Mouse (Mus musculus) midbrain, embryonic 14.5 days (tissue): ENCODE data around the gene Theg. TPM values are rescaled to one million over a fixed set of nuclear protein-coding genes. Genes with fewer than 3 reads are reported as not detected.
A peak's percentile ranks its signal among the peaks of the same experiment; 100 is the strongest.

Source experiments
- ATAC-seq: fragments of 200-750 bp; cut with Nextera tagmentation; 2 replicates; pipeline ENCODE4 v1.8.0; 2017; ENCODE audit warnings: moderate number of reproducible peaks, moderate library complexity; ENCODE audit not compliant: low FRiP score, low TSS enrichment
- DNase-seq: peaks from one replicate; pipeline ENCODE4 v3.0.0-alpha.2; 2015
- H3K27ac ChIP-seq: fragments of 300-500 bp; sonication (generic); replicated peaks from 2 replicates; pipeline ENCODE4 v1.5.1; 2014; ENCODE audit warnings: mild to moderate bottlenecking, low read depth, low read length, moderate library complexity
- H3K27me3 ChIP-seq: fragments of 300-500 bp; sonication (generic); 2 replicates; pipeline ENCODE4 v1.6.1; 2014; ENCODE audit warnings: low read length, control low read depth, mixed read lengths; ENCODE audit not compliant: control insufficient read depth, insufficient read depth
- H3K36me3 ChIP-seq: fragments of 300-500 bp; sonication (generic); 2 replicates; pipeline ENCODE4 v1.6.1; 2014; ENCODE audit warnings: low read length, control low read depth; ENCODE audit not compliant: control insufficient read depth, insufficient read depth
- H3K4me1 ChIP-seq: fragments of 300-500 bp; sonication (generic); 2 replicates; pipeline ENCODE4 v1.6.1; 2014; ENCODE audit warnings: mild to moderate bottlenecking, antibody characterized with exemption, low read length, control low read depth; ENCODE audit not compliant: control insufficient read depth, insufficient read depth
- H3K4me2 ChIP-seq: fragments of 300-500 bp; sonication (generic); 2 replicates; pipeline ENCODE4 v1.6.1; 2014; ENCODE audit warnings: mild to moderate bottlenecking, low read length, moderate library complexity
- H3K4me3 ChIP-seq: fragments of 300-500 bp; sonication (generic); replicated peaks from 2 replicates; pipeline ENCODE4 v1.5.1; 2014; ENCODE audit warnings: low read depth, low read length
- H3K9ac ChIP-seq: fragments of 300-500 bp; sonication (generic); replicated peaks from 2 replicates; pipeline ENCODE4 v1.6.1; 2014; ENCODE audit warnings: mild to moderate bottlenecking, low read length, moderate library complexity
- H3K9me3 ChIP-seq: fragments of 300-500 bp; sonication (generic); 2 replicates; pipeline ENCODE4 v1.6.1; 2016; ENCODE audit warnings: low read length, control low read depth, mixed read lengths; ENCODE audit not compliant: control insufficient read depth
- WGBS: fragments of 180-500 bp; shearing (Covaris S2); extraction: QIAGEN DNeasy Blood & Tissue Kit; methylation state at CpG from one replicate; pipeline ENCODE4 v1.1.7; 2014; 5-methylcytosine and 5-hydroxymethylcytosine counted together
- polyA plus RNA-seq: library from polyadenylated mRNA; unstranded; fragments of >200 nt; fragmentation: Nextera tagmentation; extraction: Ambion mirVana; gene quantifications from 2 replicates; pipeline ENCODE4 v1.2.1, GENCODE M21; 2014

The Theg gene
- polyA plus RNA-seq, 1 experiment from 2014 or later: not detected

- Histone ChIP-seq H3K9ac (no peak overlapping the region), H3K4me2 (no peak overlapping the region), H3K9me3 (no peaks in the 10 kb centered on the region), H3K27me3 (no peaks in the 10 kb centered on the region), H3K4me1 (peaks cover 12% of the 10 kb centered on the region), H3K27ac (no peak overlapping the region), H3K4me3 (no peak overlapping the region), H3K36me3 (no peaks in the 10 kb centered on the region)
- DNase-seq (no peak), ATAC-seq (no peak)
- 94% methylated on average over 5 of the region's 5 CpGs for WGBS
Observed at GRCm38 (mm10) chr10:79557496-79557895, 29.6 kb downstream of the Theg start.

GRCm38 (mm10) chr10:79556951-79557350 is 30.2 kb downstream of the Theg start:
- Histone ChIP-seq H3K27me3 (no peaks in the 10 kb centered on the region), H3K4me2 (no peak overlapping the region), H3K9ac (no peak overlapping the region), H3K27ac (no peak overlapping the region), H3K9me3 (no peaks in the 10 kb centered on the region), H3K4me3 (no peak overlapping the region), H3K36me3 (no peaks in the 10 kb centered on the region), H3K4me1 (peaks cover 12% of the 10 kb centered on the region)
- ATAC-seq: no peak
- WGBS: 92% methylated on average over 5 of the region's 5 CpGs
- no peak for DNase-seq

GRCm38 (mm10) chr10:79555238-79555724 is 31.9 kb downstream of the Theg start:
- Histone ChIP-seq H3K4me3 (peak overlapping the region; percentile 90), H3K4me2 (peak overlapping the region; percentile 89), H3K9ac (peak overlapping the region; percentile 86), H3K36me3 (peaks cover 5% of the 10 kb centered on the region; the same call in 1 of the 2 replicates), H3K9me3 (no peaks in the 10 kb centered on the region), H3K27me3 (no peaks in the 10 kb centered on the region), H3K4me1 (peaks cover 12% of the 10 kb centered on the region), H3K27ac (no peak overlapping the region)
- DNase-seq (no peak), ATAC-seq (no peak)
- WGBS: 26% methylated on average over 7 of the region's 7 CpGs

- ATAC-seq: peak; percentile 90
- WGBS: under 1% methylated on average over 88 of the region's 108 CpGs
- H3K4me2 ChIP-seq: peak within 1 kb of the TSS; percentile 89
- peaks cover 12% of the 10 kb centered on the region for H3K4me1 ChIP-seq
- H3K36me3 ChIP-seq: peaks cover 12% of the 10 kb centered on the region
- H3K27me3 ChIP-seq: no peaks in the 10 kb centered on the region
- peak within 1 kb of the TSS; percentile 90 for H3K4me3 ChIP-seq
- H3K27ac ChIP-seq: peak within 1 kb of the TSS; percentile 77
- H3K9ac ChIP-seq: peak within 1 kb of the TSS; percentile 86
- DNase-seq: peak; percentile 88
- H3K9me3 ChIP-seq: no peaks in the 10 kb centered on the region
Observed at GRCm38 (mm10) chr10:79554330-79555237, 32.5 kb downstream of the Theg start, which contains the start of gene Mier2. Gene Mier2, minus strand, starts transcription at chr10:79555199.

GRCm38 (mm10) chr10:79553691-79554090 is 33.4 kb downstream of the Theg start:
- no peak overlapping the region for H3K27ac ChIP-seq
- ATAC-seq (no peak), DNase-seq (no peak)
- H3K4me3 ChIP-seq: peak overlapping the region; percentile 90
- H3K27me3 ChIP-seq: no peaks in the 10 kb centered on the region
- 36% methylated on average over 10 of the region's 10 CpGs for WGBS
- no peaks in the 10 kb centered on the region for H3K9me3 ChIP-seq
- H3K4me1 ChIP-seq: peaks cover 12% of the 10 kb centered on the region
- peak overlapping the region; percentile 89 for H3K4me2 ChIP-seq
- H3K36me3 ChIP-seq: peaks cover 20% of the 10 kb centered on the region
- H3K9ac ChIP-seq: peak overlapping the region; percentile 86

- H3K36me3 ChIP-seq: peaks cover 26% of the 10 kb centered on the region
- no peaks in the 10 kb centered on the region for H3K27me3 ChIP-seq
- DNase-seq (no peak), ATAC-seq (no peak)
- peak overlapping the region; percentile 86; the same call in 1 of the 2 replicates for H3K9ac ChIP-seq
- H3K9me3 ChIP-seq: no peaks in the 10 kb centered on the region
- peak overlapping the region; percentile 90; the same call in 1 of the 2 replicates for H3K4me3 ChIP-seq
- no peak overlapping the region for H3K27ac ChIP-seq
- peak overlapping the region; percentile 89 for H3K4me2 ChIP-seq
- H3K4me1 ChIP-seq: peaks cover 12% of the 10 kb centered on the region
- WGBS: 92% methylated on average over 6 of the region's 6 CpGs
Observed at GRCm38 (mm10) chr10:79553176-79553575, 34.0 kb downstream of the Theg start.

GRCm38 (mm10) chr10:79552531-79552930 is 34.6 kb downstream of the Theg start:
- 89% methylated on average over 8 of the region's 8 CpGs for WGBS
- Histone ChIP-seq H3K4me3 (no peak overlapping the region), H3K36me3 (peaks cover 32% of the 10 kb centered on the region), H3K27ac (no peak overlapping the region), H3K4me1 (peaks cover 12% of the 10 kb centered on the region), H3K4me2 (no peak overlapping the region), H3K27me3 (no peaks in the 10 kb centered on the region), H3K9ac (no peak overlapping the region), H3K9me3 (no peaks in the 10 kb centered on the region)
- ATAC-seq: no peak
- DNase-seq: no peak

- Histone ChIP-seq H3K27ac (no peak overlapping the region), H3K4me2 (no peak overlapping the region), H3K27me3 (no peaks in the 10 kb centered on the region), H3K9me3 (no peaks in the 10 kb centered on the region), H3K4me1 (peaks cover 12% of the 10 kb centered on the region), H3K4me3 (no peak overlapping the region), H3K9ac (no peak overlapping the region), H3K36me3 (peaks cover 54% of the 10 kb centered on the region)
- ATAC-seq (no peak), DNase-seq (no peak)
- WGBS: 87% methylated on average over 9 of the region's 9 CpGs
Observed at GRCm38 (mm10) chr10:79550366-79550765, 36.8 kb downstream of the Theg start.
